Mouse (Mus musculus): ENCODE measurements at regions not wholly inside any gene's neighbourhood (a gene's known extent, or its start where the extent isn't known, plus 50 kb on each side); places are given as distances from the start of the nearest gene placed in this dataset.

- Histone ChIP-seq H3K4me1 (ENCODE audit: insufficient read depth, low read length) (no peaks in the 10 kb centered on the region), H3K4me3 (ENCODE audit: low read depth, low read length) (no peak overlapping the region), H3K9ac (replicated peaks; ENCODE audit: low read length, poor library complexity, severe bottlenecking) (no peak overlapping the region), H3K27me3 (ENCODE audit: insufficient read depth, low read length) (no peaks in the 10 kb centered on the region), H3K27ac (ENCODE audit: low read depth, low read length) (no peak overlapping the region), H3K36me3 (ENCODE audit: insufficient read depth, low read length) (no peaks in the 10 kb centered on the region), H3K9me3 (ENCODE audit: low read length) (no peaks in the 10 kb centered on the region), H3K4me2 (ENCODE audit: low read depth, low read length, poor library complexity, severe bottlenecking) (no peak overlapping the region)
- 84% methylated on average over 3 of the region's 3 CpGs for WGBS
- no peak for ATAC-seq (ENCODE audit: low FRiP score)
- TF ChIP-seq CTCF (IDR thresholded peaks at IDR 0.05) = no peak
- no peak for DNase-seq (ENCODE audit: low spot score)
Measured at GRCm38 (mm10) chr14:71085721-71086120, 486.1 kb upstream of the Fam160b2 start.

GRCm38 (mm10) chr14:71082327-71082726 is 482.7 kb upstream of the Fam160b2 start:
- no peaks in the 10 kb centered on the region for H3K4me1 ChIP-seq (ENCODE audit: insufficient read depth, low read length)
- H3K36me3 ChIP-seq (ENCODE audit: insufficient read depth, low read length) = no peaks in the 10 kb centered on the region
- no peak overlapping the region for H3K4me3 ChIP-seq (ENCODE audit: low read depth, low read length)
- ATAC-seq (ENCODE audit: low FRiP score) (no peak), DNase-seq (ENCODE audit: low spot score) (no peak)
- TF ChIP-seq CTCF (IDR thresholded peaks at IDR 0.05) = no peak
- H3K27me3 ChIP-seq (ENCODE audit: insufficient read depth, low read length) = no peaks in the 10 kb centered on the region
- H3K4me2 ChIP-seq (ENCODE audit: low read depth, low read length, poor library complexity, severe bottlenecking) = no peak overlapping the region
- H3K27ac ChIP-seq (ENCODE audit: low read depth, low read length) = no peak overlapping the region
- no peak overlapping the region for H3K9ac ChIP-seq (replicated peaks; ENCODE audit: low read length, poor library complexity, severe bottlenecking)
- H3K9me3 ChIP-seq (ENCODE audit: low read length) = no peaks in the 10 kb centered on the region

GRCm38 (mm10) chr14:71075671-71076070 is 476.0 kb upstream of the Fam160b2 start:
- Histone ChIP-seq H3K4me1 (ENCODE audit: insufficient read depth, low read length) (no peaks in the 10 kb centered on the region), H3K9me3 (ENCODE audit: low read length) (no peaks in the 10 kb centered on the region), H3K27ac (ENCODE audit: low read depth, low read length) (no peak overlapping the region), H3K36me3 (ENCODE audit: insufficient read depth, low read length) (no peaks in the 10 kb centered on the region), H3K27me3 (ENCODE audit: insufficient read depth, low read length) (no peaks in the 10 kb centered on the region), H3K4me2 (ENCODE audit: low read depth, low read length, poor library complexity, severe bottlenecking) (no peak overlapping the region), H3K4me3 (ENCODE audit: low read depth, low read length) (no peak overlapping the region), H3K9ac (replicated peaks; ENCODE audit: low read length, poor library complexity, severe bottlenecking) (no peak overlapping the region)
- no peak for DNase-seq (ENCODE audit: low spot score)
- no peak for ATAC-seq (ENCODE audit: low FRiP score)
- WGBS = 80% methylated on average over 2 of the region's 2 CpGs
- TF ChIP-seq CTCF (IDR thresholded peaks at IDR 0.05) = no peak

- H3K27ac ChIP-seq (ENCODE audit: low read depth, low read length) = no peak overlapping the region
- no peak overlapping the region for H3K4me3 ChIP-seq (ENCODE audit: low read depth, low read length)
- H3K36me3 ChIP-seq (ENCODE audit: insufficient read depth, low read length) = no peaks in the 10 kb centered on the region
- no peaks in the 10 kb centered on the region for H3K4me1 ChIP-seq (ENCODE audit: insufficient read depth, low read length)
- DNase-seq (ENCODE audit: low spot score) (no peak), ATAC-seq (ENCODE audit: low FRiP score) (no peak)
- H3K4me2 ChIP-seq (ENCODE audit: low read depth, low read length, poor library complexity, severe bottlenecking) = no peak overlapping the region
- no peaks in the 10 kb centered on the region for H3K27me3 ChIP-seq (ENCODE audit: insufficient read depth, low read length)
- H3K9ac ChIP-seq (replicated peaks; ENCODE audit: low read length, poor library complexity, severe bottlenecking) = no peak overlapping the region
- H3K9me3 ChIP-seq (ENCODE audit: low read length) = no peaks in the 10 kb centered on the region
- TF ChIP-seq CTCF (IDR thresholded peaks at IDR 0.05) = no peak
Measured at GRCm38 (mm10) chr14:71074019-71074418, 474.4 kb upstream of the Fam160b2 start.

GRCm38 (mm10) chr14:71065669-71066068 is 466.0 kb upstream of the Fam160b2 start:
- no peak overlapping the region for H3K4me3 ChIP-seq (ENCODE audit: low read depth, low read length)
- no peaks in the 10 kb centered on the region for H3K4me1 ChIP-seq (ENCODE audit: insufficient read depth, low read length)
- no peak overlapping the region for H3K27ac ChIP-seq (ENCODE audit: low read depth, low read length)
- no peaks in the 10 kb centered on the region for H3K9me3 ChIP-seq (ENCODE audit: low read length)
- H3K36me3 ChIP-seq (ENCODE audit: insufficient read depth, low read length) = no peaks in the 10 kb centered on the region
- ATAC-seq (ENCODE audit: low FRiP score) (no peak), DNase-seq (ENCODE audit: low spot score) (no peak)
- no peaks in the 10 kb centered on the region for H3K27me3 ChIP-seq (ENCODE audit: insufficient read depth, low read length)
- H3K9ac ChIP-seq (replicated peaks; ENCODE audit: low read length, poor library complexity, severe bottlenecking) = no peak overlapping the region
- H3K4me2 ChIP-seq (ENCODE audit: low read depth, low read length, poor library complexity, severe bottlenecking) = no peak overlapping the region
- no peak for TF ChIP-seq CTCF (IDR thresholded peaks at IDR 0.05)
- 68% methylated on average over 4 of the region's 4 CpGs for WGBS

- Histone ChIP-seq H3K9me3 (ENCODE audit: low read length) (no peaks in the 10 kb centered on the region), H3K4me1 (ENCODE audit: insufficient read depth, low read length) (no peaks in the 10 kb centered on the region), H3K36me3 (ENCODE audit: insufficient read depth, low read length) (no peaks in the 10 kb centered on the region), H3K27me3 (ENCODE audit: insufficient read depth, low read length) (no peaks in the 10 kb centered on the region), H3K4me2 (ENCODE audit: low read depth, low read length, poor library complexity, severe bottlenecking) (no peak overlapping the region), H3K9ac (replicated peaks; ENCODE audit: low read length, poor library complexity, severe bottlenecking) (no peak overlapping the region), H3K27ac (ENCODE audit: low read depth, low read length) (no peak overlapping the region), H3K4me3 (ENCODE audit: low read depth, low read length) (no peak overlapping the region)
- ATAC-seq (ENCODE audit: low FRiP score) = no peak
- WGBS = 91% methylated on average over 2 of the region's 2 CpGs
- no peak for TF ChIP-seq CTCF (IDR thresholded peaks at IDR 0.05)
- no peak for DNase-seq (ENCODE audit: low spot score)
Measured at GRCm38 (mm10) chr14:71056601-71057000, 457.0 kb upstream of the Fam160b2 start.

GRCm38 (mm10) chr14:71055480-71055879 is 455.8 kb upstream of the Fam160b2 start:
- H3K27me3 ChIP-seq (ENCODE audit: insufficient read depth, low read length) = no peaks in the 10 kb centered on the region
- H3K36me3 ChIP-seq (ENCODE audit: insufficient read depth, low read length) = no peaks in the 10 kb centered on the region
- no peaks in the 10 kb centered on the region for H3K4me1 ChIP-seq (ENCODE audit: insufficient read depth, low read length)
- 90% methylated on average over 2 of the region's 2 CpGs for WGBS
- no peak overlapping the region for H3K27ac ChIP-seq (ENCODE audit: low read depth, low read length)
- no peak overlapping the region for H3K9ac ChIP-seq (replicated peaks; ENCODE audit: low read length, poor library complexity, severe bottlenecking)
- H3K4me3 ChIP-seq (ENCODE audit: low read depth, low read length) = no peak overlapping the region
- TF ChIP-seq CTCF (IDR thresholded peaks at IDR 0.05) = no peak
- no peaks in the 10 kb centered on the region for H3K9me3 ChIP-seq (ENCODE audit: low read length)
- no peak overlapping the region for H3K4me2 ChIP-seq (ENCODE audit: low read depth, low read length, poor library complexity, severe bottlenecking)
- ATAC-seq (ENCODE audit: low FRiP score) (no peak), DNase-seq (ENCODE audit: low spot score) (no peak)

Measured in midbrain, postnatal 0 days (tissue).